Comparison of ENCODE assay signal across 19 mouse cellular contexts in genomic region chr10:5515330-5515729, GRCm38 (mm10). TPM values are rescaled to one million over a fixed set of nuclear protein-coding genes. Genes with fewer than 3 reads are reported as not detected.
DNase-seq lines count a peak whose midpoint lies in the region; ATAC-seq and TF ChIP-seq lines count a peak whose summit lies in the region.
"Had no signal": no experiment of that assay in that cellular context is flagged by ENCODE, and none has a peak within 500 bp of the region (broad histone marks: within the 10 kb centered on the region; RNA-seq: fewer than 3 reads in every experiment).

No protein-coding gene starts in this region.

- no peak for TF ChIP-seq RAD21 in MEL (IDR thresholded peaks at IDR 0.05; ENCODE audit: low read depth, low read length)

- peaks cover 2 to 4% of the 10 kb centered on the region in 2 experiments; a peak in 3 of 4 replicates for H3K27me3 ChIP-seq in MEL (ENCODE audit: control insufficient read depth in 1 of 2, insufficient read depth in 2 of 2, low read length in 2 of 2)
- H3K27me3 ChIP-seq: forebrain, embryonic 15.5 days; heart, embryonic 15.5 days; hindbrain, embryonic 13.5 days; intestine, embryonic 15.5 days; kidney, embryonic 15.5 days; liver, embryonic 15.5 days had no signal

- intact Hi-C loops in left cerebral cortex, adult 2 months (cut with DNase I): no loop called here
- intact Hi-C loops in left cerebral cortex, postnatal 10 days (cut with DNase I): no loop called here

- no peak overlapping the region for H3K4me3 ChIP-seq in left cerebral cortex, adult 2 months
- H3K4me3 ChIP-seq in MEL (ENCODE audit: control insufficient read depth in 1 of 2, insufficient read depth in 1 of 2, low read depth in 2 of 2, low read length in 2 of 2): no peak overlapping the region
- H3K4me3 ChIP-seq: embryonic facial prominence, embryonic 10.5 days; forebrain, embryonic 15.5 days; gastrocnemius, adult 2 months; heart, embryonic 15.5 days; hindbrain, embryonic 13.5 days; intestine, embryonic 15.5 days; kidney, embryonic 15.5 days; limb, embryonic 10.5 days; liver, embryonic 15.5 days had no signal

- H3K9ac ChIP-seq in MEL (ENCODE audit: control insufficient read depth, low read depth, low read length, poor library complexity, severe bottlenecking): no peak overlapping the region
- H3K9ac ChIP-seq: forebrain, embryonic 15.5 days; heart, embryonic 15.5 days; hindbrain, embryonic 13.5 days; intestine, embryonic 15.5 days; kidney, embryonic 15.5 days; liver, embryonic 15.5 days had no signal

- TF ChIP-seq EP300 in MEL (IDR thresholded peaks at IDR 0.05; ENCODE audit: low read depth in 1 of 2, low read length in 2 of 2): no peak

- H3K79me2 ChIP-seq in MEL (ENCODE audit: control insufficient read depth, insufficient read depth, low read length, poor library complexity): no peaks in the 10 kb centered on the region

- TF ChIP-seq CTCF in left cerebral cortex, adult 2 months (IDR thresholded peaks at IDR 0.05): no peak
- no peak for TF ChIP-seq CTCF in MEL (IDR thresholded peaks at IDR 0.05 in 2 of 3, conservative IDR thresholded peaks at IDR 0.05 in 1 of 3; ENCODE audit: control insufficient read depth in 1 of 3, insufficient read depth in 1 of 3, low read depth in 2 of 3, low read length in 3 of 3, poor library complexity in 1 of 3, severe bottlenecking in 1 of 3)

- H3K4me1 ChIP-seq in MEL (ENCODE audit: control insufficient read depth in 1 of 2, insufficient read depth in 2 of 2, low read length in 2 of 2): no peaks in the 10 kb centered on the region
- H3K4me1 ChIP-seq: embryonic facial prominence, embryonic 10.5 days; forebrain, embryonic 15.5 days; hindbrain, embryonic 13.5 days; intestine, embryonic 15.5 days; kidney, embryonic 15.5 days; limb, embryonic 10.5 days; liver, embryonic 15.5 days had no signal

- H3K36me3 ChIP-seq in MEL (ENCODE audit: control insufficient read depth in 1 of 2, insufficient read depth in 2 of 2, low read length in 2 of 2): no peaks in the 10 kb centered on the region
- H3K36me3 ChIP-seq: embryonic facial prominence, embryonic 10.5 days; forebrain, embryonic 15.5 days; heart, embryonic 15.5 days; hindbrain, embryonic 13.5 days; intestine, embryonic 15.5 days; kidney, embryonic 15.5 days; limb, embryonic 10.5 days; liver, embryonic 15.5 days had no signal

- no peak for DNase-seq in left cerebral cortex, adult 2 months (ENCODE audit: extremely low spot score in 1 of 2, low spot score in 2 of 2)
- DNase-seq in left cerebral cortex, postnatal 10 days (ENCODE audit: extremely low spot score in 1 of 2, low spot score in 2 of 2): no peak
- DNase-seq in MEL (ENCODE audit: low read depth, low spot score): peak; percentile 23
- no peak for DNase-seq in urinary bladder, postnatal 10 days (ENCODE audit: low spot score)
- no peak for DNase-seq in spleen, adult 12 weeks (ENCODE audit: low spot score)
- DNase-seq: cerebellum, postnatal 25 days; gastrocnemius, adult 2 months; heart, adult 18-20 months; right cerebral cortex, postnatal 4 days had no signal

- H3K27ac ChIP-seq in left cerebral cortex, adult 2 months: peak overlapping the region; percentile 18
- H3K27ac ChIP-seq in MEL (ENCODE audit: control insufficient read depth, low read depth, low read length): no peak overlapping the region
- H3K27ac ChIP-seq: embryonic facial prominence, embryonic 10.5 days; forebrain, embryonic 15.5 days; gastrocnemius, adult 2 months; heart, embryonic 15.5 days; hindbrain, embryonic 13.5 days; intestine, embryonic 15.5 days; kidney, embryonic 15.5 days; limb, embryonic 10.5 days; liver, embryonic 15.5 days had no signal

- peak; percentile 67 for ATAC-seq in common myeloid progenitor, adult 5-6 weeks (replicated peaks; ENCODE audit: low read depth, poor library complexity, severe bottlenecking)
- peak; percentile 53 for ATAC-seq in megakaryocyte, adult 5-6 weeks (ENCODE audit: poor library complexity, severe bottlenecking)
- ATAC-seq: forebrain, embryonic 15.5 days; intestine, embryonic 15.5 days had no signal

- no peaks in the 10 kb centered on the region for H3K9me3 ChIP-seq in MEL (replicated peaks; ENCODE audit: insufficient read depth, low read length)
- H3K9me3 ChIP-seq: embryonic facial prominence, embryonic 10.5 days; forebrain, embryonic 15.5 days; heart, embryonic 15.5 days; hindbrain, embryonic 13.5 days; intestine, embryonic 15.5 days; kidney, embryonic 15.5 days; limb, embryonic 10.5 days; liver, embryonic 15.5 days had no signal

- TF ChIP-seq POLR2A in MEL (IDR thresholded peaks at IDR 0.05; ENCODE audit: control insufficient read depth in 1 of 2, insufficient read depth in 1 of 2, low read depth in 1 of 2, low read length in 2 of 2, poor library complexity in 1 of 2): no peak

TF ChIP-seq in MEL, 35 proteins besides CTCF, POLR2A, EP300 and RAD21:
- TF ChIP-seq SMC3 (IDR thresholded peaks at IDR 0.05; ENCODE audit: low read depth, low read length) (no peak), TAL1 (IDR thresholded peaks at IDR 0.05; ENCODE audit: low read length) (no peak), GATA1 (IDR thresholded peaks at IDR 0.05; ENCODE audit: low read depth, low read length) (no peak), NELFE (IDR thresholded peaks at IDR 0.05; ENCODE audit: low read depth, low read length) (no peak), BHLHE40 (IDR thresholded peaks at IDR 0.05; ENCODE audit: borderline replicate concordance, low read depth, low read length) (no peak)

RNA-seq across cellular contexts. Expression of gene Syne1, which starts 36.0 kb away (rescaled TPM):
- 100 to 1,000 TPM; 430 to 445 TPM for total RNA-seq in left cerebral cortex, adult 2 months (2021)
- total RNA-seq in left cerebral cortex, postnatal 10 days (2021): 100 to 1,000 TPM; 142 to 150 TPM
- total RNA-seq in MEL (2012; rRNA removed): 5.3 and 6.6 TPM in 2 replicates
- 1 to 10 TPM in 1 of 2 experiments, not detected in 1; 6.8 TPM for polyA plus RNA-seq in MEL (2012; ENCODE audit: insufficient read depth in 1 of 2, insufficient read length in 2 of 2, low read depth in 1 of 2, low replicate concordance in 2 of 2, missing spikeins in 1 of 2)
- 28.5 and 33.4 TPM in 2 replicates for total RNA-seq in common myeloid progenitor, adult 5-6 weeks (2017)
- 69.0 and 85.1 TPM in 2 replicates for total RNA-seq in megakaryocyte, adult 5-6 weeks (2015)
- total RNA-seq in megakaryocyte, adult 5-6 weeks (2017): 103 and 141 TPM in 2 replicates
